ENCODE assay signal across 21 mouse cellular contexts in genomic region chr12:15551281-15551900, GRCm38 (mm10).
"Had no signal": no experiment of that assay in that cellular context is flagged by ENCODE, and none has a peak within 500 bp of the region (broad histone marks: within the 10 kb centered on the region; RNA-seq: fewer than 3 reads in every experiment).

No protein-coding gene starts in this region.

- H3K4me1 ChIP-seq: limb, embryonic 12.5 days; midbrain, embryonic 10.5 days; midbrain, embryonic 13.5 days had no signal

- H3K4me3 ChIP-seq: layer of hippocampus, adult 2 months; limb, embryonic 12.5 days; midbrain, embryonic 10.5 days; midbrain, embryonic 13.5 days; myocyte; neural tube, embryonic 13.5 days had no signal

- H3K9ac ChIP-seq: limb, embryonic 12.5 days; liver, embryonic 14.5 days; liver, postnatal 0 days; lung, embryonic 14.5 days; midbrain, embryonic 13.5 days; neural tube, embryonic 13.5 days had no signal

- H3K36me3 ChIP-seq: limb, embryonic 12.5 days; midbrain, embryonic 10.5 days; midbrain, embryonic 13.5 days; neural tube, embryonic 13.5 days had no signal

- H3K27ac ChIP-seq: kidney, postnatal 0 days; layer of hippocampus, adult 2 months; limb, embryonic 12.5 days; liver, embryonic 14.5 days; macrophage; midbrain, embryonic 10.5 days; midbrain, embryonic 13.5 days; neural tube, embryonic 13.5 days; stomach, postnatal 0 days had no signal

- DNase-seq: kidney, adult 2 months; kidney, postnatal 25 days; layer of hippocampus, adult 9-11 months; liver, postnatal 0 days; lung, embryonic 14.5 days; retina, postnatal 1 day; thymus, postnatal 25 days had no signal

- H3K4me2 ChIP-seq: limb, embryonic 12.5 days; liver, embryonic 11.5 days; lung, embryonic 14.5 days; midbrain, embryonic 13.5 days; neural tube, embryonic 13.5 days had no signal

- H3K9me3 ChIP-seq: limb, embryonic 12.5 days; midbrain, embryonic 10.5 days; midbrain, embryonic 13.5 days; neural tube, embryonic 13.5 days had no signal

- H3K27me3 ChIP-seq: limb, embryonic 12.5 days; midbrain, embryonic 13.5 days; neural tube, embryonic 13.5 days had no signal

- ATAC-seq: intestine, postnatal 0 days; liver, postnatal 0 days; lung, postnatal 0 days; midbrain, embryonic 13.5 days; midbrain, embryonic 16.5 days had no signal
